Mouse (Mus musculus) liver, embryonic 14.5 days (tissue): ENCODE measurements around the gene Vmn1r222. TPM values are rescaled to one million over a fixed set of nuclear protein-coding genes. Genes with fewer than 3 reads are reported as not detected.
"Not testable (repeated sequence)": the region's sequence is repeated elsewhere in the genome, so short reads cannot be mapped to it uniquely, and the experiment has no call there.

Source experiments
- ATAC-seq: fragments of 200-750 bp; cut with Nextera tagmentation; 2 replicates; pipeline ENCODE4 v1.8.0; 2017; ENCODE audit warnings: moderate number of reproducible peaks, mild to moderate bottlenecking, moderate library complexity; ENCODE audit not compliant: insufficient read depth
- DNase-seq, 3 experiments: peaks; one replicate each; pipeline ENCODE4 v3.0.0-alpha.2; 2012 to 2013; ENCODE audit warnings: low read depth in 3 of 3, low spot score in 3 of 3
- H3K27ac ChIP-seq: fragments of 300-500 bp; sonication (generic); 2 replicates; pipeline ENCODE4 v1.5.1; 2014; ENCODE audit warnings: moderate library complexity, mild to moderate bottlenecking, control low read depth, inconsistent platforms
- H3K27me3 ChIP-seq: fragments of 300-500 bp; sonication (generic); 2 replicates; pipeline ENCODE4 v1.6.1; 2014; ENCODE audit warnings: mild to moderate bottlenecking, low read length, moderate library complexity; ENCODE audit not compliant: control insufficient read depth, insufficient read depth
- H3K36me3 ChIP-seq: fragments of 300-500 bp; sonication (generic); replicated peaks from 2 replicates; pipeline ENCODE4 v1.6.1; 2014; ENCODE audit warnings: low read depth; ENCODE audit not compliant: control insufficient read depth, insufficient read depth
- H3K4me1 ChIP-seq, 2 experiments: fragments of 200-500 bp in 1 of 2; fragments of 300-500 bp in 1 of 2; sonication (generic) in 1 of 2; replicated peaks; 2 replicates each; pipeline ENCODE4 v1.6.1; 2012 to 2014; ENCODE audit warnings: antibody characterized with exemption in 1 of 2, inconsistent platforms in 1 of 2, low read length in 1 of 2; ENCODE audit not compliant: control insufficient read depth in 2 of 2, insufficient read depth in 2 of 2
- H3K4me2 ChIP-seq: fragments of 300-500 bp; sonication (generic); 2 replicates; pipeline ENCODE4 v1.6.1; 2014; ENCODE audit warnings: low read depth, mild to moderate bottlenecking, control low read depth, moderate library complexity
- H3K4me3 ChIP-seq, 2 experiments: fragments of 200-500 bp in 1 of 2; fragments of 300-500 bp in 1 of 2; sonication (generic) in 1 of 2; 2 replicates each; pipeline ENCODE4 v1.5.1; 2012 to 2014; ENCODE audit warnings: low read depth in 2 of 2, low read length in 2 of 2, mild to moderate bottlenecking in 2 of 2, control low read depth in 1 of 2, inconsistent platforms in 1 of 2, moderate library complexity in 1 of 2; ENCODE audit not compliant: insufficient read depth in 1 of 2
- H3K9ac ChIP-seq: fragments of 300-500 bp; sonication (generic); replicated peaks from 2 replicates; pipeline ENCODE4 v1.6.1; 2014; ENCODE audit warnings: mild to moderate bottlenecking, control low read depth, moderate library complexity
- H3K9me3 ChIP-seq: fragments of 300-500 bp; sonication (generic); 2 replicates; pipeline ENCODE4 v1.6.1; 2016; ENCODE audit warnings: low read length, mixed read lengths; ENCODE audit not compliant: control insufficient read depth
- CTCF ChIP-seq: IDR thresholded peaks from 2 replicates; pipeline ENCODE4 v1.5.1; 2016; ENCODE audit warnings: antibody characterized with exemption, low read depth, control low read depth
- EP300 ChIP-seq: IDR thresholded peaks from 2 replicates; pipeline ENCODE4 v1.6.1; 2016; ENCODE audit warnings: antibody characterized with exemption, low read depth
- WGBS: fragments of 180-500 bp; shearing (Covaris S2); extraction: QIAGEN DNeasy Blood & Tissue Kit; methylation state at CpG from one replicate; pipeline ENCODE4 v1.1.7; 2014; ENCODE audit not compliant: insufficient replicate concordance; 5-methylcytosine and 5-hydroxymethylcytosine counted together
- polyA plus RNA-seq, 2 experiments: library from polyadenylated mRNA; depleted of rRNA in 1 of 2; stranded (reverse) in 1 of 2; unstranded in 1 of 2; fragments of >200 nt; fragmentation: Nextera tagmentation in 1 of 2; extraction: Ambion mirVana in 1 of 2; gene quantifications; 2 replicates each; pipeline versions ENCODE4 v1.2.1 to v1.2.3; 2012 to 2014

Gene Vmn1r222
- polyA plus RNA-seq, 2 experiments: not detected

DNA sequence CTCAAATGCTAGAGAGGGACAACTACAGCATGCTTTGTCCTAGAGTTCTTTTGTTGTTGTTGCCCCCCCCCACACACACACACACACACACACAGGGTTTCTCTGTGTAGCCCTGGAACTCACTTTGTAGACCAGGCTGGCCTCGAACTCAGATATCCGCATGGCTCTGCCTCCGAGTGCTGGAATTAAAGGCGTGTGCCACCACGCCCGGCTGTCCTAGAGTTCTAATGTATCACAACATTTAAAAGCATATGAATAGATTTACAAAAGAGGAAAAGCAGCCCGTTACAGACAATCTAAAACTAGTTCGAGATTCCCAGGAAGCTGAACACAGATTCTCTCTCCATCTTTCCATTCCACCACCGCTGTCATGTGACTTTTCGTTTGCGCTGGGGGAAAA is 33.9 kb upstream of the Vmn1r222 start:
- no peaks in the 10 kb centered on the region for H3K9me3 ChIP-seq
- no peak for DNase-seq
- peak overlapping the region; percentile 45 for H3K4me2 ChIP-seq
- H3K4me3 ChIP-seq: no peak overlapping the region; a peak in 1 of 4 replicates
- peaks cover 0 to 2% of the 10 kb centered on the region in 2 experiments; a peak in 2 of 4 replicates for H3K4me1 ChIP-seq
- ATAC-seq: no peak
- no peaks in the 10 kb centered on the region for H3K27me3 ChIP-seq
- no peak overlapping the region for H3K27ac ChIP-seq
- no peak for TF ChIP-seq EP300
- TF ChIP-seq CTCF: no peak
- H3K9ac ChIP-seq: no peak overlapping the region
- no peaks in the 10 kb centered on the region for H3K36me3 ChIP-seq
- WGBS: 15% methylated on average over 11 of the region's 11 CpGs

DNA sequence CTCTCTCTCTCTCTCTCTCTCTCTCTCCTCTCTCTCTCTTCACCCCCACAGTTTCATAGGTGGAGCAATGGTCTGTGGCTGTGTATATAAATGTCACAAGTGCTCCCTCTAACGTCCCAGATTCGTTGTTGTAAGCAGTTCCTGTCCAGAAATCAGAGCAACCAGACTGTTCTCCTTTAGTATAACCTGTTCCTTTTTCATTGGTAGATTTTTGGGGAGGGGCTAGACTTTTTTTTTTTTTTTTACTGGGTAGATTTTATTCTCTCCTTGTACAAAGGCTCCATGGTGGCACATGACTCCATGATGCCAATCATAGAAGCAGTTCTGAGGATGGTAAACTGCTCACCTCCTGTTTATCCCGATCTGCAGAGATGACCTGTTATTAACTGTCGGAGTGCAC is 33.4 kb upstream of the Vmn1r222 start:
- H3K4me1 ChIP-seq, ATAC-seq, H3K9me3 ChIP-seq, H3K27me3 ChIP-seq, H3K4me2 ChIP-seq, H3K27ac ChIP-seq, H3K4me3 ChIP-seq, H3K9ac ChIP-seq, H3K36me3 ChIP-seq, DNase-seq: not testable (repeated sequence)
- 34% methylated on average over 4 of the region's 4 CpGs for WGBS

DNA sequence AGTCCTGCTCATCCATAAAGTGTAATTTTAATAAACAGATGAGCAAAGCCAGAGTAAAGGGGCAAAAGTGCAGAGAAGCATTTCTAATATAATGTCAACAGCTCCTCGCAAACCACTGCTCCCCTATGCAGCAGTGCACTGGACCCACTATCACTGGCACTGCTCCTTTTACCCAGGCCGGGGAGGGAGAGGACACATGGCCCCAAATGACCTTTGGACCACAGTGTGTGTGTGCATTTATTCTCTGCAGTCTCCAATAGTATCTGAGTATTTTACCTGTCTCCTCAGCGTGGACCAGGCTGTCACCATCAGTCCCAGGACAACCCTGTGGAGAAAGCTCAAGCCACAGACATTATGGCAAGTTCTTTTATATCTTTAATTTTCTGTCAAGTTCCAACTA is 32.9 kb upstream of the Vmn1r222 start:
- H3K9ac ChIP-seq, DNase-seq, H3K4me3 ChIP-seq, H3K27me3 ChIP-seq, H3K36me3 ChIP-seq, ATAC-seq, H3K27ac ChIP-seq, H3K4me2 ChIP-seq, H3K9me3 ChIP-seq, H3K4me1 ChIP-seq: not testable (repeated sequence)
- 78% methylated on average over 2 of the region's 3 CpGs for WGBS

DNA sequence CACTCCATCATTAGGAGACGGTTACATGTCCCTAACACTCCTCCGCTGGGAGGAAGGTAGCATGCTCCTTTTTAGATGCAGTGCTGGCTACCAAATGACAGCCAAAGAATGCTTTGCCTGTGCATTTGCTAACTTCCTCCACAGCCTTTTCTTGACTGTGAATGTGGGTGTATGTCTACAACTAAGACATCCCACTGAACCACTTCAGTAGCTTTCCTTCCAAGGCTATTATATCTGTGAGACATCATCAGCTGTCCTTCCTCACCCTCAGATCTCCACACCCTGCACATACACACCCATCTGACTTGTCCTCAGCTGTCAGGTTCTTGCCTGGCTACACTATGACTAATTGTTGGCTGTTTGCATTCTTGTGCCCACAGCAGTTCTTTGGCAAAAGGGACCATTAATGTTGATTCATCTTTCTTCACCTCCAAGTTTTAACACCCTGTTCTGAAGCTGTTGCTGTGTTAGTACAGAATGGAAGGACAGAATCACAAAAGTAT is 22.9 kb upstream of the Vmn1r222 start:
- Histone ChIP-seq H3K9ac (no peak overlapping the region), H3K36me3 (no peaks in the 10 kb centered on the region), H3K4me1 (no peaks in the 10 kb centered on the region), H3K4me2 (no peak overlapping the region), H3K27me3 (no peaks in the 10 kb centered on the region), H3K9me3 (no peaks in the 10 kb centered on the region), H3K27ac (no peak overlapping the region), H3K4me3 (no peak overlapping the region)
- DNase-seq: no peak
- TF ChIP-seq EP300 (no peak), CTCF (no peak)
- 76% methylated on average over 2 of the region's 2 CpGs for WGBS
- ATAC-seq: no peak

DNA sequence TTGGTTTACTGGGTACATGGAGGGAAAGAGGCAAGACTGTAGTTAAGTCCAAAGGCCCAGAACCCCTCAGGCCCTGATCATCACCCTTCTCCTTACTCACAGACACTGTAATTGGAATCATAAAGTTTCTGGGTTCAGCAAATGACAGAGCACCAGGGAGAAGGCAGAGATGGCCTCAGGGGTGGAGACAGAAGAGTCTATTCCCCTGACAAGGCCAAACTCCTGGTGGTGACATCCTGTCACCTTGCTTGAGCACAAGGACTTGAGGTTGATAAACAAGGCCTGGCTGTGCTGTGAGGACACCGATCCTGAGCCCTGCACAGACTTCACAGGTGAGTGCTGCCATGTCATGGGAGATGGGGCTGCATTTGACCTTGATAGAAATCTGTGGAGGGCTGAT is 11.1 kb upstream of the Vmn1r222 start, which contains the start of gene Vmn1r223:
Gene Vmn1r223 (plus strand): TSS at position 301 of the 400 bp plus-strand sequence.
- ATAC-seq, H3K36me3 ChIP-seq, H3K27me3 ChIP-seq, H3K4me1 ChIP-seq, DNase-seq, H3K9ac ChIP-seq, H3K4me2 ChIP-seq, H3K9me3 ChIP-seq, H3K4me3 ChIP-seq, H3K27ac ChIP-seq: not testable (repeated sequence)
- 56% methylated on average over 1 of the region's 1 CpGs for WGBS

DNA sequence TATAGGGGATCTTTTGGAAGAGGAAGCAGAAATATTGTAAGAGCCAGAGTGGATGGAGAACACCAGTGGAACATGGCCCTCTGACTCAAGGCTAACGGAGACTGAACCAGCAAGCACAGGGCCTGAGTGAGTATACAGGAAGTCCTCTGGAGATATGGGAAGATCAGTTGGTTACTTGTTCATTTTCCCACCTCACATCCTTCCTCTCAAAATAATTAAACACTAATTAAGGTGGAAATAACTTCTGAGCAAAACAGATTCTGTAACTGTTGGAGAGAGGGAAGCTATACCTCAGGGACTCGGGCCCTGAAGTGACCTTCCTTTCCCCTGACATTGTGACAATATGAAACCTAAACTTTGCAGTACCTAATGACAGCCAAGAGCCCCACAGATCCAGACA is 21.9 kb downstream of the Vmn1r222 start, which contains the start of gene Vmn1r221:
Gene Vmn1r221 (plus strand): TSS at position 301 of the 400 bp plus-strand sequence.
- WGBS: 35% methylated on average over 2 of the region's 2 CpGs
- H3K4me1 ChIP-seq, ATAC-seq: not testable (repeated sequence)

DNA sequence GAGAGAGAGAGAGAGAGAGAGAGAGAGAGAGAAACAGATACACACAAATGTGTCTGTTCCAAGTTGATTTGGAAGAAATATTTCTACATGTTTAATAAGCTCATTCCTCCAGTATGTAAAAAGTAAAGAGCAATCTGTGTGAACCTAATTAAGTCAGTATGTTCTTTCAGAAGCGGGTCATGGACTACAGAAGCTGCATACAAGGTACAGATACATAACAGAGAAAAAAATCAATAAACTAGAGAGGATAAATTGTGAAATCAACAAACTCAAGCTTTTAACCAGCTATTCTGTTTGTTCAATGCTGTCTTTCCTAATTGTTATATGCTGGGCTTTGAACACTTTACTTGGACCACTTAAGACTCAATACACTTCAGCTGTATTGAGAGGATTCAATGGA is 31.9 kb downstream of the Vmn1r222 start:
- not testable (repeated sequence) for H3K4me3 ChIP-seq, H3K27ac ChIP-seq, H3K36me3 ChIP-seq, ATAC-seq, H3K4me2 ChIP-seq, H3K27me3 ChIP-seq, H3K9me3 ChIP-seq, H3K9ac ChIP-seq, DNase-seq, H3K4me1 ChIP-seq
- WGBS: 41% methylated on average over 1 of the region's 1 CpGs

More for the DNA sequence above, 21.9 kb downstream of the Vmn1r222 start, which contains the start of gene Vmn1r221:
- H3K36me3 ChIP-seq, H3K4me2 ChIP-seq, H3K27ac ChIP-seq, H3K9ac ChIP-seq, H3K4me3 ChIP-seq, H3K9me3 ChIP-seq, DNase-seq, H3K27me3 ChIP-seq: not testable (repeated sequence)
